Mouse (Mus musculus) hindbrain, embryonic 16.5 days (tissue): ENCODE measurements around the gene Pkd1l1. TPM values are rescaled to one million over a fixed set of nuclear protein-coding genes. Genes with fewer than 3 reads are reported as not detected.

Experiments
- ATAC-seq: fragments of 200-750 bp; cut with Nextera tagmentation; 2 replicates; pipeline ENCODE4 v1.8.0; 2017; ENCODE audit warnings: moderate TSS enrichment, moderate library complexity
- H3K27ac ChIP-seq: fragments of 300-500 bp; sonication (generic); 2 replicates; pipeline ENCODE4 v1.5.1; 2014; ENCODE audit warnings: low read depth, mild to moderate bottlenecking, control low read depth, low read length, moderate library complexity
- H3K27me3 ChIP-seq: fragments of 300-500 bp; sonication (generic); replicated peaks from 2 replicates; pipeline ENCODE4 v1.6.1; 2014; ENCODE audit warnings: low read length; ENCODE audit not compliant: control insufficient read depth, insufficient read depth
- H3K36me3 ChIP-seq: fragments of 300-500 bp; sonication (generic); 2 replicates; pipeline ENCODE4 v1.6.1; 2014; ENCODE audit warnings: mild to moderate bottlenecking, low read length, moderate library complexity, mixed read lengths; ENCODE audit not compliant: control insufficient read depth, insufficient read depth
- H3K4me1 ChIP-seq: fragments of 300-500 bp; sonication (generic); 2 replicates; pipeline ENCODE4 v1.6.1; 2014; ENCODE audit warnings: low read depth, low read length; ENCODE audit not compliant: control insufficient read depth, insufficient read depth
- H3K4me2 ChIP-seq: fragments of 300-500 bp; sonication (generic); 2 replicates; pipeline ENCODE4 v1.6.1; 2014; ENCODE audit warnings: mild to moderate bottlenecking, low read length, control low read depth, moderate library complexity
- H3K4me3 ChIP-seq: fragments of 300-500 bp; sonication (generic); 2 replicates; pipeline ENCODE4 v1.5.1; 2014; ENCODE audit warnings: mild to moderate bottlenecking, low read length, control low read depth, moderate library complexity
- H3K9ac ChIP-seq: fragments of 300-500 bp; sonication (generic); 2 replicates; pipeline ENCODE4 v1.6.1; 2014; ENCODE audit warnings: low read depth, mild to moderate bottlenecking, control low read depth, low read length, moderate library complexity
- H3K9me3 ChIP-seq: fragments of 300-500 bp; sonication (generic); 2 replicates; pipeline ENCODE4 v1.6.1; 2014; ENCODE audit warnings: mild to moderate bottlenecking, low read length, moderate library complexity; ENCODE audit not compliant: control insufficient read depth
- WGBS: fragments of 180-500 bp; shearing (Covaris S2); extraction: QIAGEN DNeasy Blood & Tissue Kit; methylation state at CpG from one replicate; pipeline ENCODE4 v1.1.7; 2014; 5-methylcytosine and 5-hydroxymethylcytosine counted together
- polyA plus RNA-seq: library from polyadenylated mRNA; unstranded; fragments of >200 nt; fragmentation: Nextera tagmentation; extraction: Ambion mirVana; gene quantifications from 2 replicates; pipeline ENCODE4 v1.2.1, GENCODE M21; 2015

The Pkd1l1 gene
- polyA plus RNA-seq = 0.14 and 0.25 TPM in 2 replicates

DNA sequence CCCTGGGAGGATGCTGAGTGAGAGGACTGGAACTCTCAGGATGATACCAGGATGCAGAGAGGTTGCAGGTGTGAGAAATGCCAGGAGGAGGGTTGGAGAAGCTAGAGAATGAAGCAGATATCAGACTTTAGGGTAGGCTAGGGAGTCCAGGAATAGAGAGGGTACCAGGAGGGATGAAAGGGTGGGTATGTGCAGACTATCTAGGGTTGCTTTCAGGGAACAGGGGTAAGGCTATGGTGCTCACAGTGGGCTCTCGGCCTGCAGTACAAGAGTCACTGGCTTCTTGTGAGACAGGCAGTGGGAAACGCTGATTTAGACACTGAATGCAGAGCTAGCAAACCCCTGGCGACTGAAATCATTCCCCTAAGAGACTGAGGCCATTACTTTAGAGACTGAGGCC is at the start of gene Pkd1l1:
Gene Pkd1l1, minus strand, starts transcription at position 101 of the 400 bp plus-strand sequence.
- ATAC-seq = no peak
- no peaks in the 10 kb centered on the region for H3K27me3 ChIP-seq
- H3K36me3 ChIP-seq = no peaks in the 10 kb centered on the region
- no peak within 1 kb of the TSS for H3K9ac ChIP-seq
- H3K4me2 ChIP-seq = no peak within 1 kb of the TSS
- 55% methylated on average over 3 of the region's 3 CpGs for WGBS
- no peaks in the 10 kb centered on the region for H3K9me3 ChIP-seq
- H3K27ac ChIP-seq = no peak within 1 kb of the TSS
- no peak within 1 kb of the TSS for H3K4me3 ChIP-seq
- H3K4me1 ChIP-seq = no peaks in the 10 kb centered on the region

DNA sequence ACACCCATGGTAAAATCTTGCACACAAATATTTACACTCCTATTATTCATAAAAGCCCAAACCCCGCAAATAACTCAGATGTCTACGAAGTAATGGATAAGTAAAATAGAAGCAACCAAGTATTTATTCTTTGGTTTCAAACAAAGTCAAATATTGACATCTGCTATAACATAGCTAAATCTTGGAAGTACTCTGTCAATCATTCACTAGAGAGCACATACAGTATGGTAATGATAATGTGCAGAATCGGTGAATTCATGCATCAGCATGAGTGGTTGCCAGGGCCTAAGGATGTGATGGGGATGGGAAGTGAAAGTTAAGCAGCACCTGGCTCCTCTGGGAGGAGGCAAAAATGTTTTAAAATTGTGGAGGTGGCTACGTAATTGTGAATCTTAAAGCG is 47.1 kb upstream of the Pkd1l1 start:
- no peaks in the 10 kb centered on the region for H3K27me3 ChIP-seq
- no peak overlapping the region for H3K4me3 ChIP-seq
- no peak for ATAC-seq
- WGBS = 92% methylated on average over 5 of the region's 5 CpGs
- no peaks in the 10 kb centered on the region for H3K9me3 ChIP-seq
- H3K36me3 ChIP-seq = no peaks in the 10 kb centered on the region
- H3K27ac ChIP-seq = no peak overlapping the region
- no peaks in the 10 kb centered on the region for H3K4me1 ChIP-seq
- no peak overlapping the region for H3K4me2 ChIP-seq
- no peak overlapping the region for H3K9ac ChIP-seq

DNA sequence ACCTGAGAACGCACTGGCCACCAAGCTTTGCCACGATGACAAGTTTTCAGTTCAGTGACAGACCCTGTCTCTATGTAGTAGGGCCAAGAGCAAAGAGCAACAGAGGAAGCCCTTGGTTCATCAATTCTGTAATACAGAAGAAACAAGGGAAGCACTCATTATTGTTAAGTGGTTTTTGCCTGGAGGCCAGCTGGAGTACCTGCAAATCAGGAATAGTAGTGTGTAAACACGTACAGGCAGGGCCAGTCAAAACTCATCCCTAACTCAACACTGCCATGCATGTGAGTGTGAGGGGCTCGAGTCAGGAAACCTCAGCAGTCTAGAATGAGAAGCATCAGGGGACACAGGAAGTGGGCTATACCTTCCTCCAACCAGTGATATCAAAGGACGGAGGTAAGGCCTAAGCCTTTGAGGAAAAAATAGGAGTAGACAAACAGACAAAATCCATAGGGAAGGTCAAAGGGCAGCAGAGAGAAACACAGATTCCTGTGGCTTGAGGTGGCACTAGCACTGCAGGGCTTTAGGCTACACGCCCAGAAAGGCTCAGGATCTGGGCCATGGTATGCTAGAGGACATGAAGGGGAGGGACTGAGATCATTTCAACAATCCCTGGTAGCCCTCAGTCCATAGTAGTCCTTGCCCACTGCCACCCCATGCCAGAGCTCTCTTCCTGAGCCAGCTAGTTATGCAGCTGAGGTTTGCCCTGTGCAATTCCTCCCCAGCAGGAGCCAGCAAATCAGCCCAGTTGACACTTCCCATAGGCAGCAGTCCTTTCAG is 45.6 kb upstream of the Pkd1l1 start:
- no peak overlapping the region for H3K4me2 ChIP-seq
- no peak overlapping the region for H3K4me3 ChIP-seq
- no peaks in the 10 kb centered on the region for H3K9me3 ChIP-seq
- H3K27me3 ChIP-seq = no peaks in the 10 kb centered on the region
- H3K36me3 ChIP-seq = no peaks in the 10 kb centered on the region
- WGBS = 84% methylated on average over 6 of the region's 6 CpGs
- no peak overlapping the region for H3K27ac ChIP-seq
- H3K4me1 ChIP-seq = no peaks in the 10 kb centered on the region
- ATAC-seq = no peak
- H3K9ac ChIP-seq = no peak overlapping the region

DNA sequence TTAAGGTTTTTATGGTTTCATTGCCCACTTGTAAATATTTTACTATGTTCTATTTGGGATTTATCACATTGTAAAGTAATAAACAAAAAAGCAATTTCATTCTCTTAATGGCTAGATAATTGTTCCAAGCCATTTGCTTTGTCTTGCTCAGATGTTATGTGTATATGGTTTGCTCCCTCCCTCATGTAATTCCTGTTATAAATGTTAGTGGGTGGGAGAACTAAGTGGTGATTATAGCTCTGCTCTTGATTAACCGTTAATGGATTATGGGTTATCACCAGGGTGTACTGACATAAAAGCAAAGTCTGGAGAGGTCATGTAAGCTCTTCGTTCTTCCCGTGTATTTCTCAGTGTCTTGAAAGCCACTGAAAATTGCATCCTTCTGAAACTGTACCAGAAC is 41.7 kb upstream of the Pkd1l1 start:
- peaks cover 3% of the 10 kb centered on the region for H3K4me1 ChIP-seq
- no peak overlapping the region for H3K27ac ChIP-seq
- ATAC-seq = no peak
- no peaks in the 10 kb centered on the region for H3K36me3 ChIP-seq
- no peak overlapping the region for H3K4me2 ChIP-seq
- no peak overlapping the region for H3K4me3 ChIP-seq
- no peaks in the 10 kb centered on the region for H3K27me3 ChIP-seq
- WGBS = 81% methylated on average over 3 of the region's 3 CpGs
- no peaks in the 10 kb centered on the region for H3K9me3 ChIP-seq
- no peak overlapping the region for H3K9ac ChIP-seq

GRCm38 (mm10) chr11:9011348-9011747 is 38.3 kb upstream of the Pkd1l1 start:
- Histone ChIP-seq H3K36me3 (no peaks in the 10 kb centered on the region), H3K27ac (no peak overlapping the region), H3K4me2 (peak overlapping the region; percentile 83), H3K9me3 (no peaks in the 10 kb centered on the region), H3K27me3 (no peaks in the 10 kb centered on the region), H3K4me3 (peak overlapping the region; percentile 66), H3K9ac (no peak overlapping the region; the same call in 1 of the 2 replicates), H3K4me1 (peaks cover 3% of the 10 kb centered on the region)
- ATAC-seq = peak; percentile 12; the same call in 1 of the 2 replicates
- 1% methylated on average over 3 of the region's 3 CpGs for WGBS

- Histone ChIP-seq H3K9me3 (no peaks in the 10 kb centered on the region), H3K27ac (peak within 1 kb of the TSS; percentile 78), H3K4me1 (peaks cover 3% of the 10 kb centered on the region), H3K27me3 (no peaks in the 10 kb centered on the region), H3K36me3 (no peaks in the 10 kb centered on the region), H3K9ac (peak within 1 kb of the TSS; percentile 80), H3K4me3 (peak within 1 kb of the TSS; percentile 66), H3K4me2 (peak within 1 kb of the TSS; percentile 83)
- WGBS = under 1% methylated on average over 39 of the region's 43 CpGs
- peak; percentile 96 for ATAC-seq
Observed at GRCm38 (mm10) chr11:9010853-9011339, 37.8 kb upstream of the Pkd1l1 start, which contains the start of gene Hus1. TSS of gene Hus1 (minus strand) at chr11:9011191.

DNA sequence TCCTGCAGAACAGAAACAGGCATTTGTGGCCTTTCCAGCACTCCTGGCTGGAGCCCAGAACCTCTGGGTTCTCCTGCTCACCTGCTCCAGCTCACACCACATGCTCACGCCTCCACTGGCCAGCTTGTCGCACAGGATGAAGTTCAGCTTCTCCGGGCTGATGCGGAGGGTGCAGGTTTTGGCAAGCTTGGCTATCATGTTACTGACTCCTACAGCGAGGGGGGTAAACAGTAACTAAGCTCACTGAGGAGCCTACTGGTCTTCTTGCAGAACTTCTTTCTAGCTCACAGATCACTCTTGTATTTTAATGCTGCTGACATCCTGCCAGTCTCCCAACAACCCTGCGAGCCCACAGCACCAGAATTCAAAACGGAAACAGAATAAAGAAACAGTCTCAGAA is 37.4 kb upstream of the Pkd1l1 start:
- Histone ChIP-seq H3K27me3 (no peaks in the 10 kb centered on the region), H3K4me1 (peaks cover 3% of the 10 kb centered on the region), H3K9me3 (no peaks in the 10 kb centered on the region), H3K27ac (peak overlapping the region; percentile 78), H3K4me3 (peak overlapping the region; percentile 66), H3K4me2 (peak overlapping the region; percentile 83), H3K36me3 (no peaks in the 10 kb centered on the region), H3K9ac (peak overlapping the region; percentile 80)
- WGBS = under 1% methylated on average over 7 of the region's 7 CpGs
- ATAC-seq = peak; percentile 66

GRCm38 (mm10) chr11:9008761-9009160 is 35.7 kb upstream of the Pkd1l1 start:
- H3K9ac ChIP-seq = no peak overlapping the region
- no peaks in the 10 kb centered on the region for H3K9me3 ChIP-seq
- H3K4me1 ChIP-seq = peaks cover 3% of the 10 kb centered on the region
- 96% methylated on average over 5 of the region's 5 CpGs for WGBS
- no peak overlapping the region for H3K4me3 ChIP-seq
- H3K27me3 ChIP-seq = no peaks in the 10 kb centered on the region
- H3K4me2 ChIP-seq = no peak overlapping the region
- no peak for ATAC-seq
- no peak overlapping the region for H3K27ac ChIP-seq
- H3K36me3 ChIP-seq = peaks cover 5% of the 10 kb centered on the region; the same call in 1 of the 2 replicates

DNA sequence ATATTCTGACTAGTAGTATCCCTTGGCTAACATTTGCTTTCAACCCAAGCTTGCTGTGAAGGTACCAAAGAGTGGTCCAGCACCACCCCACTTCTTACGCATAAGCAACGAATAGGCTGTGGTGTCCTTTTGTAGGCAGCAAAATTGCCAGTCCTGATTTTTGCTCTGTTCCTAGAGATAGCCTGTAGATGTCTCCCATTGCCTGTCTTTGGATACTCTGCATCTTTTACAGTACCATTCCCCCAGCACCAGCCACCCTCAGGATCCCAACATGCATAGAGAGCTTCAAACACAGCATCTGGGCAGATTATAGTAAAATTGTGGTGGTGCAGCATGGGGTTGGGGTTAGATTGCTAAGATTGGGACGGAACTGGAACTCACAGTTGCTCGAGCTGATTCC is 15.0 kb upstream of the Pkd1l1 start:
- ATAC-seq = peak; percentile 43; the same call in 1 of the 2 replicates
- 78% methylated on average over 4 of the region's 4 CpGs for WGBS

More for the DNA sequence above, 15.0 kb upstream of the Pkd1l1 start:
- H3K4me1 ChIP-seq = no peaks in the 10 kb centered on the region
- H3K27ac ChIP-seq = no peak overlapping the region
- no peaks in the 10 kb centered on the region for H3K27me3 ChIP-seq
- H3K4me2 ChIP-seq = no peak overlapping the region
- H3K36me3 ChIP-seq = peaks cover 5% of the 10 kb centered on the region; the same call in 1 of the 2 replicates
- H3K4me3 ChIP-seq = no peak overlapping the region
- H3K9ac ChIP-seq = no peak overlapping the region
- peaks cover 4% of the 10 kb centered on the region for H3K9me3 ChIP-seq
